Mouse (Mus musculus): ENCODE data around the gene Kcna7. TPM values are rescaled to one million over a fixed set of nuclear protein-coding genes. Genes with fewer than 3 reads are reported as not detected.

Gene Kcna7
- polyA plus RNA-seq, 1 experiment from 2014 or later, result not detected

- ATAC-seq (ENCODE audit: low FRiP score, low TSS enrichment), result peak; percentile 79
- H3K4me3 ChIP-seq (replicated peaks; ENCODE audit: low read depth, low read length), result peak overlapping the region; percentile 88
- peak overlapping the region; percentile 88 for H3K9ac ChIP-seq (replicated peaks; ENCODE audit: low read length)
- no peaks in the 10 kb centered on the region for H3K9me3 ChIP-seq (ENCODE audit: control insufficient read depth, low read length)
- H3K27me3 ChIP-seq (ENCODE audit: control insufficient read depth, insufficient read depth, low read length), result no peaks in the 10 kb centered on the region
- H3K36me3 ChIP-seq (ENCODE audit: control insufficient read depth, insufficient read depth, low read length), result peaks cover 60% of the 10 kb centered on the region
- peak; percentile 92 for DNase-seq
- H3K4me2 ChIP-seq (ENCODE audit: low read length), result peak overlapping the region; percentile 90
- WGBS, result 1% methylated on average over 41 of the region's 43 CpGs
- H3K4me1 ChIP-seq (ENCODE audit: control insufficient read depth, insufficient read depth, low read length), result peaks cover 28% of the 10 kb centered on the region
- peak overlapping the region; percentile 94 for H3K27ac ChIP-seq (replicated peaks; ENCODE audit: low read depth, low read length)
Observed at GRCm38 (mm10) chr7:45458748-45459563, 53.5 kb downstream of the Kcna7 start.

Small RNAs within 50 kb of the gene (microRNA-seq; reads per million reads assigned to microRNA genes)
- gene Gm22133, result not detected

Other genes starting within 250 kb of the Kcna7 start
- gene Slc17a7, start 241.7 kb upstream of the Kcna7 start, polyA plus RNA-seq (2014; fragmentation: Nextera tagmentation; extraction: Ambion mirVana), result 0.39 and 0.62 TPM in 2 replicates
- gene Gfy, start 226.1 kb upstream of the Kcna7 start, polyA plus RNA-seq (2014; fragmentation: Nextera tagmentation; extraction: Ambion mirVana), result not detected in 2 replicates
- gene Pth2, start 224.7 kb upstream of the Kcna7 start, polyA plus RNA-seq (2014; fragmentation: Nextera tagmentation; extraction: Ambion mirVana), result 0.68 and 1.4 TPM in 2 replicates
- 0.33 and 0.34 TPM in 2 replicates for gene Ccdc155, start 200.8 kb upstream of the Kcna7 start, polyA plus RNA-seq (2014; fragmentation: Nextera tagmentation; extraction: Ambion mirVana)
- gene Dkkl1, start 193.5 kb upstream of the Kcna7 start, polyA plus RNA-seq (2014; fragmentation: Nextera tagmentation; extraction: Ambion mirVana), result 2.4 and 2.7 TPM in 2 replicates
- gene Tead2, start 189.9 kb upstream of the Kcna7 start, polyA plus RNA-seq (2014; fragmentation: Nextera tagmentation; extraction: Ambion mirVana), result 38.4 and 59.7 TPM in 2 replicates
- gene Cd37, start 166.5 kb upstream of the Kcna7 start, polyA plus RNA-seq (2014; fragmentation: Nextera tagmentation; extraction: Ambion mirVana), result 0.76 and 1.0 TPM in 2 replicates
- 0.16 and 0.54 TPM in 2 replicates for gene Slc6a16, start 164.6 kb upstream of the Kcna7 start, polyA plus RNA-seq (2014; fragmentation: Nextera tagmentation; extraction: Ambion mirVana)
- gene Slc6a21, start 128.1 kb upstream of the Kcna7 start, polyA plus RNA-seq (2014; fragmentation: Nextera tagmentation; extraction: Ambion mirVana), result not detected in 2 replicates
- gene Trpm4, start 71.9 kb upstream of the Kcna7 start, polyA plus RNA-seq (2014; fragmentation: Nextera tagmentation; extraction: Ambion mirVana), result 8.4 and 9.5 TPM in 2 replicates
- not detected in 2 replicates for gene Hrc, start 70.4 kb upstream of the Kcna7 start, polyA plus RNA-seq (2014; fragmentation: Nextera tagmentation; extraction: Ambion mirVana)
- 26.9 and 28.0 TPM in 2 replicates for gene Ppfia3, start 38.6 kb upstream of the Kcna7 start, polyA plus RNA-seq (2014; fragmentation: Nextera tagmentation; extraction: Ambion mirVana)
- gene Lin7b, start 35.1 kb upstream of the Kcna7 start, polyA plus RNA-seq (2014; fragmentation: Nextera tagmentation; extraction: Ambion mirVana), result 11.6 and 26.5 TPM in 2 replicates
- 80.6 and 135 TPM in 2 replicates for gene Snrnp70, start 9.9 kb upstream of the Kcna7 start, polyA plus RNA-seq (2014; fragmentation: Nextera tagmentation; extraction: Ambion mirVana)
- not detected in 2 replicates for gene Ntf5, start 8.0 kb downstream of the Kcna7 start, polyA plus RNA-seq (2014; fragmentation: Nextera tagmentation; extraction: Ambion mirVana)
- 0.34 TPM in 1 of 2 replicates, not detected in the other for gene Lhb, start 15.2 kb downstream of the Kcna7 start, polyA plus RNA-seq (2014; fragmentation: Nextera tagmentation; extraction: Ambion mirVana)
- gene Gys1, start 29.2 kb downstream of the Kcna7 start, polyA plus RNA-seq (2014; fragmentation: Nextera tagmentation; extraction: Ambion mirVana), result 15.5 TPM in 2 replicates
- gene Ruvbl2, start 32.4 kb downstream of the Kcna7 start, polyA plus RNA-seq (2014; fragmentation: Nextera tagmentation; extraction: Ambion mirVana), result 110 and 114 TPM in 2 replicates
- 5,898 and 6,785 TPM in 2 replicates for gene Ftl1, start 54.2 kb downstream of the Kcna7 start, polyA plus RNA-seq (2014; fragmentation: Nextera tagmentation; extraction: Ambion mirVana)
- gene Bax, start 61.2 kb downstream of the Kcna7 start, polyA plus RNA-seq (2014; fragmentation: Nextera tagmentation; extraction: Ambion mirVana), result 107 and 182 TPM in 2 replicates
- 0.13 and 0.32 TPM in 2 replicates for gene Tulp2, start 76.2 kb downstream of the Kcna7 start, polyA plus RNA-seq (2014; fragmentation: Nextera tagmentation; extraction: Ambion mirVana)
- gene Gm45808, start 81.2 kb downstream of the Kcna7 start, polyA plus RNA-seq (2014; fragmentation: Nextera tagmentation; extraction: Ambion mirVana), result not detected in 2 replicates
- gene Dhdh, start 83.2 kb downstream of the Kcna7 start, polyA plus RNA-seq (2014; fragmentation: Nextera tagmentation; extraction: Ambion mirVana), result 3.1 and 3.2 TPM in 2 replicates
- 86.5 and 89.5 TPM in 2 replicates for gene Nucb1, start 104.8 kb downstream of the Kcna7 start, polyA plus RNA-seq (2014; fragmentation: Nextera tagmentation; extraction: Ambion mirVana)
- 9.5 and 10.2 TPM in 2 replicates for gene Ppp1r15a, start 120.6 kb downstream of the Kcna7 start, polyA plus RNA-seq (2014; fragmentation: Nextera tagmentation; extraction: Ambion mirVana)
- gene Plekha4, start 120.7 kb downstream of the Kcna7 start, polyA plus RNA-seq (2014; fragmentation: Nextera tagmentation; extraction: Ambion mirVana), result 0.53 and 0.77 TPM in 2 replicates
- not detected in 2 replicates for gene Hsd17b14, start 149.2 kb downstream of the Kcna7 start, polyA plus RNA-seq (2014; fragmentation: Nextera tagmentation; extraction: Ambion mirVana)
- gene Bcat2, start 164.5 kb downstream of the Kcna7 start, polyA plus RNA-seq (2014; fragmentation: Nextera tagmentation; extraction: Ambion mirVana), result 14.9 and 16.9 TPM in 2 replicates
- not detected in 2 replicates for gene Fgf21, start 209.8 kb downstream of the Kcna7 start, polyA plus RNA-seq (2014; fragmentation: Nextera tagmentation; extraction: Ambion mirVana)
- gene Fut1, start 211.6 kb downstream of the Kcna7 start, polyA plus RNA-seq (2014; fragmentation: Nextera tagmentation; extraction: Ambion mirVana), result not detected in 2 replicates
- not detected in 2 replicates for gene Izumo1, start 216.2 kb downstream of the Kcna7 start, polyA plus RNA-seq (2014; fragmentation: Nextera tagmentation; extraction: Ambion mirVana)
- 12.3 and 14.9 TPM in 2 replicates for gene Rasip1, start 221.8 kb downstream of the Kcna7 start, polyA plus RNA-seq (2014; fragmentation: Nextera tagmentation; extraction: Ambion mirVana)
- gene Mamstr, start 234.3 kb downstream of the Kcna7 start, polyA plus RNA-seq (2014; fragmentation: Nextera tagmentation; extraction: Ambion mirVana), result 3.0 and 4.3 TPM in 2 replicates

Data from midbrain, embryonic 14.5 days (tissue).